Mouse (Mus musculus) spleen, embryonic (tissue): ENCODE results near the gene Kif27.

Experiments used
- CTCF ChIA-PET: fragments of 350-600 bp; sonication (Branson Sonifier 250); formaldehyde crosslinking; loops from one replicate; lab custom pipeline; 2022; lab: Charles Lee

Gene Kif27

DNA sequence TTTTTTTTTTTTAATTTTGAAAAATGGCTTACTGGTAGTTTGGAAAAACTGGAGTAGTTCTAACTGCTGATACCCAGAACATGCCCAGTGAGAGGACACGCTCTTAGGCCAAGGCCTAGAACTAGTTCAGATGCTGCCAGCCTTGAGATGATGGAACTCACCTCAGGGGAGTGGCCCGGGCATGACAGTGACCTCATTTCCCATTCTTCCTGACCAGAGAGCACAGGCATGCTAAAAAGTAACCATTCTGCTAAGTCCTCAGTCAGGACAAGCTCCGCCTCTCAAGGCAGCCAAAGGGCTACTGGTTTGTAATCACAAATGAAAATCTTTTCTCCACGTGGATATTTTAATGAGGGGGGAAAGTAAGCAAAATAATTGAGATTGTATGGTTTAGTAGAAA lies 77.0 kb downstream of the Kif27 start:
- CTCF ChIA-PET = no interaction called here

DNA sequence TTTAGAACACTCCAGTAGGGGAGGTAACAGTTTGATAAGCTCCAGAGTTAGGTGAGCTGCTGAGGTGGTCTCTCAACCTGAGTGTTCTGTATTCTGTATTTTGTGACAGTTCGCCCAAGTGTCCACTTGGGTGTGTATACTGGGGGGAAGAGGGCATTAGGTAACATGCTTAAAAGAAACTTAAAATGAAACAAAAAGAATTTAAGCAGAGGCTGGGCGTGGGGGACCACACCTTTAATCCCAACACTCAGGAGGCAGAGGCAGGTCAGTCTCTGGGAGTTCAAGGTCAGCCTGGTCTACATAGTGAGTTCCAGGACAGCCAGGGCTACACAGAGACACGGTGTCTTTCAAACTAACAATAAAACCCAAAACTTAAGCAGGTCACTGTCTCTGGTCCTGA lies 78.4 kb downstream of the Kif27 start:
- CTCF ChIA-PET = no interaction called here

DNA sequence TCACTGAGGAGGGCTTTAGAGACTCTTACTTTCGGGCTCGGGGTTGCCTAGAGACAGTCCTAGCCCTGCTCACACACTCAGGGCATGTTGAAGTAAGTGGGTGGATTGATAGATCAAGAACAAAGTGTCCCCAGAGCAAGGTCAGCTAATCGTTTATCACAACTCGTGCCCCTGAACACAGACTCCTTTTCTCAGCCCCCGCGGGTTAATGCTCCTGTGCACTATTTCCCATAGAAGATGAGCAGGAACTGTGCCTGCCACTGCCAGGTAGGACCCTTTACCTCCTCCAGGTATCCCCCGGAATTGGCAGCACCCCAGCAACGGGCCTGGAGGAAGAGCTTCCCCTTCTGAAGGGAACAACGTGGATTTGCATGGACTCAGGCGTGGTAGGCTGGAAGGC lies 82.7 kb downstream of the Kif27 start:
- CTCF ChIA-PET = no interaction called here

DNA sequence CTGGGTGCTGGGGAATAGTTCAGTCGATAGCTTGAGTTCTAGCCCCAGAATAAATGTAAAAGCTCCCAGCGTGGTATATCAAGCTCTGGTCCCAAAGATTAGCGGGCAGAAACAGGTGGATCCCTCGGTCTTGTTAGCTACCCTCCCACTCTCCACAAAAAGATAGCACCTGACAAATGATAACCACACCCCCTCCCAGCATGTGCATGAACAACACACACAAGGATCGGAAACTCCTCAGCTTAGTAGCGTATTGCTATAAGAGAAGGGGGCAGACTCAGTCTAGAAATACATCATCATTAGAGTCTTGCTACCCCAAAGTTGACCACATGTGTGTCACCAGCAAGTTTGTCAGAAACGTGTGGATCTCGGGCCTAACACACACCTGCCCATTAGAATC lies 83.3 kb downstream of the Kif27 start, which contains the start of gene Gkap1:
Gene Gkap1, minus strand, starts transcription at position 101 of the 400 bp plus-strand sequence.
- CTCF ChIA-PET = interaction anchor here (0.6 kb wide), 1 partner anchor 1491 kb away, joined by 3 read pairs; no protein-coding TSS in a partner anchor

DNA sequence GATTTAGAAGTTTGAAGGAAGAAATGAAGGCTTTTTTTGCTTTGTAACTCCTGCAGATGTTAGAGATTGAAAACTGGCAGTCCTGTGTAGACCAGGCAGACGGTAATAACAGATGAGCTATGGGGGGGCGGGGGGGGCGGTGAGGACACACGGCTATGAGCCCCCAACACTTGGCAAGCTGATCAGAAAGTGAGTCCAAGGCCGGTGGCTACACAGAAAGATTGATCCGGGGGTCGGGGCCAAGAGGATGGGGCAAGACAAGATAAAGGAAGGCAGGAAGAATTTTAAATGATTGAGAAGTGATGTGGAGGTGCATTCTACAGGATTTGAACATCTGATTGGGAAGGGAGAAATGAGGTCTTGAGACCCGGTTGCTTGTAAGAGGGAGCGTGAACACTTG lies 83.8 kb downstream of the Kif27 start:
- CTCF ChIA-PET = interaction anchor here (0.6 kb wide), 1 partner anchor 1491 kb away, joined by 3 read pairs; no protein-coding TSS in a partner anchor

DNA sequence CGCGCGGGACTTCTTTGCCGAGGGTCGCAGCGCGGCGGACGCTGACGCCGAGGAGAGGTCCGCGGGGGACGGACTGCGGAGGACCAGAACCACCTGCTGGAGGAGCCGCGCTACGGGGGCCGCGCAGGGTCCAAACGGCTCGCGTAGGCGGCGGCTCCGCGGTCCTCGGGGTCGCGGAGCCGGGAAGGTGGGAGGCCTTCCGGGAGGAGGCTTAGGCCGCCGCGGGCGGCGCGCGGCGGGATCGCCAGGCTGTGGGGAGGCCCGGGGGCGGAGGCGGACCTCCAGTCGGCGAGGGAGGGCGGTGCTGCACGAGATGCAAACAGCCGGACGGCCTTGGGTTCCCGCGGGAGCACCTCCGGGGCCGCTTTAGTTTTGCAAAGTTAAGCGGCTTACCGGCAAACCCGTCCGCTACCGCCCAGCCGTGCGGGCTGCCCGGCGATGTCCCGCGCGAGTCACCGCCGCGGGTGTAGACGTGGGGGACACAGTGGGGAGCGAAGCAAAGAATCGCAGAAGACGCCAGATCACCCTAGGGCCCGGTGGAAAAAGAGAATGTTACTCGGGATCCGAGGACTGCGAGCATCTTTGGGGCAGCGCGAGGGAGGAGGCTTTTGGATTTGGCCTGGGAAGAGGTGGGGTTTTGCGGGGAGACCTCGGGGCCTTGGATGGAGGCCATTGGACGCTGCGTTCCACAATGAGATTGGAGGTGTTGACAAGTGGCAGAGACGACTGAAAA lies 84.5 kb downstream of the Kif27 start:
- CTCF ChIA-PET = interaction anchor here (0.5 kb wide), 1 partner anchor 20 kb away, joined by 5 read pairs; no protein-coding TSS in a partner anchor

DNA sequence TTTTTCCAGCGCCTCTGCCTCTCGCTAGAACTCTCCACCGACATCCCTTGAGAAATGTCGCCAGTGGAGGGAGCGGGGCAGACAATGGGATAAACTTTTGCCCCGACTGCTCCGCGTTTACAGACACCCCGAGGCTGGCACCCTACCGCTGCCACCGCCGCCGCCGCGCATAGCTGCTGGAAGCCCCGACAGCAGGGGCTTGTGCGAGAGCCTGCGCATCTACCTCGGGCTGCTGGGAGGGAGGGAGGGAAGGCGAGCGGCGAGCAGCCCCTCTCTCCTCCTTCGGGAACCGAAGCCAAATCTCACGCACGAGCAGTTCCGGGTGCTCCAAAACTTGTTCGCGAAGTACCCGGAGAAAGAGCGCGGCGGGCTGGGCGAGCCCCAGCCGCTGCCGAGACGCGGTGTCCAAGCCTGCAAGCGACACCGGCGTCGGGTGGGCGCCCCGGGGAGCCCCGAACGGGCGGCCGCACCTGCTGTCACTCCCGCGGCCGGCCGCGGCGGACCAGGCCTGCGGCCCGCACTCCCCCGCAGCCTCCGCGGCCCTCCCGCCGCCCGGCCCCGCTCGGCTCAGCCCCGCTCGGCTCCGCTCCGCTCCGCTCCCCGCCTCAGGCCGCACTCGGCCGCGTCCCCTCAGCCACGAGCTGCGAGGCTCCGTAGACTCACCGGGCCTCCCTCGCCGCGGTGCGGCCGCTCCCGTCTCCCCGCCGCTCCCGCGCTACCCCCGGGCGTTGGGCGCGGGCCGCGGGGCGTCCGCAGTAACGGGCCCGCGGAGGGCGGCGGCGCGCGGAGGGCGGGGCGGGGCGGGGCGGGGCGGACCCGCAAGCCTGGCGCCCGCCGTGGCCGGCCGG lies 85.3 kb downstream of the Kif27 start:
- CTCF ChIA-PET = interaction anchor here (0.5 to 0.6 kb wide), 2 partner anchors 19 to 48 kb away, joined by 5 read pairs; no protein-coding TSS in a partner anchor

DNA sequence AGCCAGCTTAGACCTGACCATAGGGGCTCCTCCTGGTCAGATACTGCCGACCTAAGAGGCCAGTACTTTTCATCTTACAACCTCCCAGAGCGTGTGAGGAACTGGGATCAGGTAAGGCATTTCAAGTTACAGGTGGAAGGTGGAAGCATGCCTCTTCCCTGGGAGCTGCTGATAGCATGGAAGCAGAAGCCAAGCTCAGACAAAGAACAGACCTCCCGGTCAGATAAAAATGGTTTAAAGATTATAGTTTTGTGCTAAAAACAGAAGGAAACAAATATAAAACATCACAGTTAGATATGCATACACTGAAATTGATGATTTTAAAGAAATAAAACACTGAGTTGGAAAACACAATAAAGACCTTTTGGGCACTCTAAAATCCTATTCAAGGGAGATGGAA lies 92.1 kb downstream of the Kif27 start:
- CTCF ChIA-PET = no interaction called here

DNA sequence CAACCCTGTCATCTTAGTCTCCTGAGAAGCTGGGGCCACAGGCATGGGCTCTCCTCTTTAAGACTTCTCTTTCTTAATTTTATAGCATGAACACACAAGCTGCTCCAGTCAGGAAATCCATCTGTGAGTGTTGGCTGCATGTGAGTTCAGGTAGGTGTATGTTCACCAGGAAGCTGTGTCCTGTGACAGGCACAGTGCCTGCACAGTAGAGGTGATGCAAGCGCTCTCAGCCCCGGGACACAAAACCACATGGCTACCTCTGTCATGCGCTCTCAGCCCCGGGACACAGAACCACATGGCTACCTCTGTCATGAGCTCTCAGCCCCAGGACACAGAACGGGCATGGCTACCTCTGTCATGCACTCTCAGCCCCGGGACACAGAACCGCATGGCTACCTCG lies 95.4 kb downstream of the Kif27 start:
- CTCF ChIA-PET = no interaction called here

DNA sequence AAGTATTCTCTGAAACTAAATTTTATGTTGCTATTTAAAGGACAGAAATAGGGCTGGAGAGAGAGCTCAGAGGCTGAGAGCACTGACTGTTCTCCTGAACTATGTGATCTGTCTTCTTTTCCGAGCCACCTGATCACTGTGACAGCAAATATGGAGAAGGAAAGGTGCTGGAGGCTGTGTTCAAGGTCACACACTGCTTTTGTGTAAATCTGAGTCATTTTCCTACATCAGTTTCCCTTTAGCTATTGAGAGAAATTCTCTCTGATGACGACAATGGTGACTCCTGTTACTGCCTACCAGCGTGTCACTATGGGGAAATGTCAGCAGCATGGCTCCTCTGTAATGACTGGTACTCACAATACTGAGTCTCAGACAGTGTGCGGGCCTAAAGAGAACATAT lies 97.2 kb downstream of the Kif27 start:
- CTCF ChIA-PET = no interaction called here

DNA sequence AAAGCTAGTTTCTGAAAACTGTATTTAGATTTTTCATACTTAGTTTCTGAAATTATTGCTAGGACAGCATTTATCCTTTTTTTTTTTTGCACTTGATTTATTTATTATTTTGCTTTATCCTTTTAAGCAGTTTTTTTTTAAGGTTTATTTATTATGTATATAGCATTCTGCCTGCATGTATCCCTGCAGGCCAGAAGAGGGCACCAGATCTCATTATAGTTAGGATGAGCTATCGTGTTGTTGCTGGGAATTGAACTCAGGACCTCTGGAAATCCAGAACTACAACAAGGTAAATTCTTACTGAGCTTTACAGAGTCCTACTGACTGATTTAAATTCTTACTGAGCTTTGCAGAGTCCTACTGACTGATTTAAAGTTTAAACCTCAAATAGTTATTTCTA lies 105.7 kb downstream of the Kif27 start:
- CTCF ChIA-PET = interaction anchor here (0.6 to 0.7 kb wide), 2 partner anchors 27 to 60 kb away, joined by 3 to 5 read pairs; no protein-coding TSS in a partner anchor

DNA sequence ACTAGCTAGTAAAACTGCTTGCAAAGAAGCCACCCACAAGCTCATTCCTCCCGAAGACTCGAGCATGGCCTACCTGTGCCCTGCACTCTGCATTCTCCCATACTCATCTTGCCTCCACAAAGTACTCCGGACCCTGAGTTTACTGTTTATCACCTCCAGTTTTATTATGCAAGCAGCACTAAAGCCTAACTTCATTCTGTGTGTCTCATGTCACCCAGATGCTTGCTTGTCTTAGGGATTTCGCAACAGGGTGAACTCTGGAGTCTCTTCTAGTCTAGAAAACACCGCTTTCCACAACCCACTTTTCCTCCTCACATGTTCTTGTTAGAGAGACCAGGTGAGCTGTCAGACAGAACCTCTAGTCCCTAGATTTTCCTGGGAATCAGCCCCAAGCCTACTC lies 110.0 kb downstream of the Kif27 start:
- CTCF ChIA-PET = no interaction called here
